Mouse (Mus musculus) layer of hippocampus, adult 2 months (tissue): ENCODE measurements around the gene Wnt10b. TPM values are rescaled to one million over a fixed set of nuclear protein-coding genes. Genes with fewer than 3 reads are reported as not detected.

Experiments
- DNase-seq, 2 experiments: peaks; one replicate each; pipeline ENCODE4 v3.0.0; 2022; ENCODE audit warnings: low spot score in 2 of 2
- H3K27ac ChIP-seq: fragments of 200-600 bp; 2 replicates; pipeline ENCODE4 v1.8.1; 2022
- H3K4me3 ChIP-seq: fragments of 200-600 bp; 2 replicates; pipeline ENCODE4 v1.8.1; 2022; ENCODE audit warnings: mild to moderate bottlenecking
- CTCF ChIP-seq: fragments of 200-600 bp; conservative IDR thresholded peaks from 2 replicates; pipeline ENCODE4 v1.8.1; 2022; ENCODE audit warnings: antibody characterized with exemption, mild to moderate bottlenecking, moderate library complexity
- total RNA-seq, 2 experiments: library from RNA; stranded (reverse); gene quantifications; 2 replicates each; pipeline ENCODE4 v1.2.3; 2021

The Wnt10b gene
- total RNA-seq, 2 experiments from 2014 or later: 0.15 to 0.38 TPM

DNA sequence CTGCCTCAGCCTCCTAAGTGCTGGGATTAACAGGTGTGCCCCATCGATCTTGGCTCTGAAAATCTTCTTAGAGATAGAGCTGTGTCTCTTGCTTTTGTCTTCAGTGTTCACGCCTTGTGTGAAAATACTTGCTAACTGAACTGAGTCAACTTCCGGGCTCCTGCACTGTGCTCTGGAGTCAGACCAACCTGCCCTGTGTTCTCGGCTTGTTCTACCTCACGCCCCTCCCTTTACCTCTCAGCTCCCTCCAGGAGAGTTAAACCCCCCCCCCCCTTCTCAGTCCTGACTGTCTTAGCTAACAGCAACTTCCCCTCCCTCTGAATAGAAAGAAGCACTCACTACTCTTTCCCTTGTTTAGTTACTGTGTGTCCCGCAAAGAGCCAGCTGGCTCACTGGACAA, 47.2 kb downstream of the Wnt10b start:
- DNase-seq: no peak
- no peak overlapping the region for H3K27ac ChIP-seq
- no peak for TF ChIP-seq CTCF
- no peak overlapping the region for H3K4me3 ChIP-seq

DNA sequence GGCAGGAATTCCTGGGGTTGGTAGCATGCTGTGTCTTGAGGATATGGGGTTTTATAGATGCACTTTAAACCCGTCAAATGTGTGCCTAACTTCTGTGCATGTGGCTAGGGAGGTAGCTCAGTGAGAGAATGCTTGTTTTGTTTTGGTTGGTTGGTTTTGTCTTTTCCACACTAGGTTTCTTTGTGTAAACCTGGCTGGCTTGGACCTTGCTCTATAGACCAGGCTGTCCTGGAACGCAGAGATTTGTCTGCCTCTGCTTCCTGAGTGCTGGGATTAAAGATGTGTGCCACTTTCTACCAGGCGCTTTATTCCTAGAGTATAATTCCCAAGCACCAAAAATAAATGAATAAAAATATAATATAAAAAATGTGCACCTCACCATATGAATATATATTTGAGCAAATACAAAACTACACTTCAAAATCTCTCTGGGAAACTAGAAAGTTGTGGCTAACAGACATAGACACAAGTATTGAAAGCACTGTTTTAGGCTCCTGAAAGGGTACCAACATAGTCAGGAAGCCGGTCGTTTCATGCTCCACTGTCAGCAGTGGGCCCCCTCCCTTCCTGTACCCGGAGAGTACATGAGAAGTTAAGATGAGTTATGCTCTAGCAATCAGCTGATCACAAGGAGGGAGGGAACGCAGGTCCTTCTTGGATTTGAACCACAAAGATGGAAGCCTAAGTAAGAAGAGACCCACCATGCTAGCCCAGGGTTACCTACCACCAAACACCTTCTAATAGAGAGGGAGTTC, 48.0 kb downstream of the Wnt10b start:
- Histone ChIP-seq H3K4me3 (no peak overlapping the region), H3K27ac (no peak overlapping the region)
- no peak for TF ChIP-seq CTCF
- no peak for DNase-seq

DNA sequence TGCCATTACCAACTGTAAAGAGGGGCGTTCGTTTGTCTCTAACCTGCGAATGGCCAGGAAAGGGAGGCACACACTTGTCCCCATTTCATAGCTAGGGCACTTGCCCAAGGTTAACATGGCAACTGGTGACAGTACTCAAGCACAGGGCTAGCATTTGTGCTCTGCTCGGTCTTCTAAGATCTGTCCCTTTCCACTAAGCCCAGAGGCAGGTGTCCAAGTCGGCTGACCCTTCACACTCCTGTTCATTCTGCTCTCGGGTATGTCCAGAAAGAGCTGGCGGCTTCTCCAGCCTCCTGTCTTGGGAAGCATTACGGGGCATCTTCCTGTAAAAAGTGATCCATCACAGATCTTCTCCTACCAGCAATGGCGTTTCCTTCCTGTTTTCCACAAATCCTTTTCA, 49.6 kb downstream of the Wnt10b start:
- TF ChIP-seq CTCF: no peak
- DNase-seq: no peak
- Histone ChIP-seq H3K4me3 (peak overlapping the region; percentile 60), H3K27ac (no peak overlapping the region)

DNA sequence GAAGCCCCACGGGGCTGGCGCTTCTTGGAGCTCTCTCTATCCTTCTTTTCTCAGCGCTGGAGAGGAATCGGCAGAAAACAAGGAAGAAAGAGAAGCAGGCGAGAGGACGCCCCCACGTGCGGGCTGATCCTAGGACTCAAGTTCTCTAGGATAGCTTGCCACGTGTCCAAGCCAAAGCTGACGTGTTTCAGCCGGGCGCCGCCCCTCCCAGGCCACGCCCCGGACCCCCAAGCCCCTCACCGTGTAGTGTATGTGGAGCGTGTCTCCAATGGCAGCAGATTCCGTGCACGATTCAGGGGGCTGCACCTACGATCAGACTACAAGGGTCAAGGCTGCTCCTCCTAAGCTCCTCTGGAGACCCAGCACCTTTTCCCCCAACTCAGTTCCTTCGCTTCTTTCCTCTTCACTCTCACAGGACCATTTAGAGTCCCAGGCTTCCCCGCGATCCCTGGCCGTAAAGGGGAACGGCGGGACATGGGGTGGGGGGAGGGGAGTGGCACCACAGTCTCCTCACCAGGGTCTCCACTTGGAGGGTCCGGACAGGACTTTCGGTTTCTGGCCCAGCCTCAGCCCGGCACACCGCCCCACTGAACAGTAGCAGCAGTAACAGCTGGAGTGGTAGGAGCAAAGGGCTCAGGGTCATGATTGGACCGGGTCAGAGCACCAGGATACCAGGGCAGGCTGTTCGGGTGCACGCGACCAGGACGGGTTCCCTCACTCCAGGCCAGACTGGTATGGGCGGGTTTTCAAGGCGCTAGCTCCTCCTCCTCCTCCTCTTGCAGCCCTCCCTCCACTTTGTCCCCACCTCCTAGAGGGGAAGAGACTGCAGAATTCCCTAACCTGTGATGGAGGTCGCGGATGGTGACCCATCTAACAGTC, 50.3 kb downstream of the Wnt10b start, which contains the start of gene Fkbp11:
TSS of gene Fkbp11 (minus strand) at position 756 of the 879 bp plus-strand sequence.
- DNase-seq: no peak
- H3K27ac ChIP-seq: no peak within 1 kb of the TSS
- no peak for TF ChIP-seq CTCF
- peak within 1 kb of the TSS; percentile 60 for H3K4me3 ChIP-seq

DNA sequence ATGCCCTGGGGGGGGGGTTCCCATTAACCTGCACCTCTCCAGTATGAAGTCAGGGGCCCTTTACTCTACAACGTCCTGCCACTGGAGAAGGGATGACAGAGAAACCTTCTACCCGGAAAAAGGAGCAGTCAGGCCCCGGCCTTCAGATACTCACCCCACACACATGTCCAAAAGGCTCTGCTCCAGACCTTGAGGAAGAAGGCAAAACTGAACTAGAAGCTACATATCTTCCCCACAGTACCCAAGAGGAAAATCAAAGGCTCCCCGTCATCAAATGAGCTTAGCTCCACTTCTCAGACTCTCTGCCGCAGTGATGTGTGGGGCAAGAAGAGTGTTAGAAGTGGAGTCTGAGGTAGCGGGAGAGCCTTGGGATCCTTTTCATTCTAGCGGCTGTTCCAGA, 51.2 kb downstream of the Wnt10b start:
- no peak for DNase-seq
- no peak overlapping the region for H3K4me3 ChIP-seq
- TF ChIP-seq CTCF: no peak
- H3K27ac ChIP-seq: no peak overlapping the region

DNA sequence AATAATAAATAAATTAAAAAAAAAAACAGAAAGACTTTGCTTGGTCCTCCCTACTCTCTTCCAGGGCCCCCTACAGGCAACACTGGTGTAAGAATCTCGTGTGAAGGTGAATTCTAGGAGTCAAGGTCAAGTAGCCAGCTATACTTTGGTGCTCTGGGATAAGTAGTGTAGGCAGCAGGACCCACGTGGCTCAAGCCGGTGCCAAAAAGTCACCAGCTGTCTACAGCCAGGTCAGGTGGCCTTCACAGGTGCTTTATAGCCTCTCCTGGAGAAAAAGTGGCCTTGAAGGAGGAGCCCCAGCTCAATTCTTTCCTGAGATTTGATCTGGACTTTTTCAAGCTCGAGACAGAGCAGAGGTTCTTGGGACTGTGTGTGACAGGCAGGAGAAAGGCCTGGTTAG, 51.9 kb downstream of the Wnt10b start:
- H3K4me3 ChIP-seq: no peak overlapping the region
- DNase-seq: no peak
- TF ChIP-seq CTCF: peak; percentile 22; the same call in 1 of the 2 replicates
- no peak overlapping the region for H3K27ac ChIP-seq

DNA sequence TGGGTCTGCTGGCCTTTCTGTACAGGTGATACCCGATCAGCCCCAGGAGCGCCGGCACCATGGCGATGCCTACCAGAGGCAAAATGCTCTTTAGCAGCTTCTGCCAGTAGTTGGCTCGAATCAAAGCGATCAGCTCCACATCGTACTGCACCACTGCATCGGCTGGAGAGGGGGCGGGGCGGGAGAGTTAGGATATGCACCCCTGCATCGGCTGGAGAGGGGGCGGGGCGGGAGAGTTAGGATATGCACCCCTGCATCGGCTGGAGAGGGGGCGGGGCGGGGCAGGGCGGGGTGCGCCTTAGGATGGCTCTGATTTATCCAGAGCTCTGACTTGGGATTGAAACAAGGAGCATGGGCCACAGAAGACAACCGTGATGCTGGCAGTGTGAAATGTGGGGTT, 53.5 kb downstream of the Wnt10b start:
- Histone ChIP-seq H3K4me3 (no peak overlapping the region), H3K27ac (no peak overlapping the region)
- TF ChIP-seq CTCF: no peak
- no peak for DNase-seq

DNA sequence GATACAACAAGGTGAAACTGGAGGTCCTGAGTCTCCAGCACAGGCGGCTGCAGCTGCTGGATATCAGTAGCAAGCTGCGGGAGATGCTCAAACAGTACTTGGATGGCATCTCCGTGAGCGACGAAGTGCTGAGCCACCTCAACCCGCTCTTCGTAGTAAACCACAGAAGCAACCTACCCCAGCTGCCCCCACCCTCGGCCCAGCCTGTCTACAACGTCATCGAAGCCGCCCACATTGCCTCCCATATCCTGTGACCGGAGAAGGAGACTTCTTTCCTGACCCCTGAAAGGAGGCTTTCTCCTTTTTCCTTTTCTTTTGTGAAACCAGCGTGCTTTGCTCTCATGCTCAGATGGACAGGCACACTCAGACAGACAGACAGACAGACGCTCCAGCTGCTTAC, 55.1 kb downstream of the Wnt10b start:
- DNase-seq: no peak
- Histone ChIP-seq H3K4me3 (no peak overlapping the region), H3K27ac (no peak overlapping the region)
- no peak for TF ChIP-seq CTCF

DNA sequence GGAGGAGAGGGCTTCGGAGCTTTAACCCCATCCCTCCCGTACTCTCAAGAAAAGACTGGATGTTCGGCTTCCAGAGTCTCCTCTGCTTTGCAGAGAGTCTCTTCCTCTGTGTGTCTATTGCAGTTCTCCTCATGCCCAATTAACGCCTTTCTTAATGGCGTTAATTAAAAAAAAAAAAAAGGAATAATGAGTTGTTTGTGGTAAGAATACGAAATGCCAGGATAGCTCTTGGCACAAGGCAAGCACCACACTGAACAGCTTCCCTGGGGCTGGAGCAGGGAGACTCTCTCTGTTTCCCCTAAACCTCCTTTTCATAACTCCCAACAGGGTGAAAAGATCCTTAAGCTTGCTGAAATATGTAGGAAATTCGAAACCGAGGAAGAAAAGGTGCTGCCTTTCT, 55.8 kb downstream of the Wnt10b start:
- TF ChIP-seq CTCF: no peak
- Histone ChIP-seq H3K27ac (no peak overlapping the region), H3K4me3 (no peak overlapping the region)
- DNase-seq: no peak

Other genes starting within 250 kb of the Wnt10b start
- gene Kansl2, start 243.9 kb downstream of the Wnt10b start, total RNA-seq: 10 to 100 TPM; 62.2 to 62.5 TPM
- 10 to 100 TPM; 43.8 to 48.3 TPM for gene Ccnt1, start 207.2 kb downstream of the Wnt10b start, total RNA-seq
- not detected for gene 4930415O20Rik, start 207.1 kb downstream of the Wnt10b start, total RNA-seq
- gene Adcy6, start 168.1 kb downstream of the Wnt10b start, total RNA-seq: 10 to 100 TPM; 49.6 to 52.4 TPM
- 100 to 1,000 TPM; 207 to 212 TPM for gene Cacnb3, start 147.3 kb downstream of the Wnt10b start, total RNA-seq
- gene Ddx23, start 115.3 kb downstream of the Wnt10b start, total RNA-seq: 10 to 100 TPM; 79.7 to 87.4 TPM
- 1 to 10 TPM; 6.4 to 6.9 TPM for gene Rnd1, start 100.7 kb downstream of the Wnt10b start, total RNA-seq
- gene Ccdc65, start 69.9 kb downstream of the Wnt10b start, total RNA-seq: 1 to 10 TPM; 6.7 to 9.5 TPM
- 1 to 10 TPM in 1 of 2 experiments, under 1 TPM in 1; 0.66 to 1.3 TPM for gene Fkbp11, start 50.0 kb downstream of the Wnt10b start, total RNA-seq
- 100 to 1,000 TPM; 820 to 852 TPM for gene Arf3, start 14.9 kb downstream of the Wnt10b start, total RNA-seq
- gene Wnt1, start 11.7 kb upstream of the Wnt10b start, total RNA-seq: not detected
- 1,000 to 10,000 TPM; 1,636 to 1,683 TPM for gene Ddn, start 31.3 kb upstream of the Wnt10b start, total RNA-seq
- 10 to 100 TPM; 50.3 to 51.9 TPM for gene Prkag1, start 53.4 kb upstream of the Wnt10b start, total RNA-seq
- 100 to 1,000 TPM in 1 of 2 experiments, 10 to 100 TPM in 1; 89.3 to 106 TPM for gene Kmt2d, start 93.1 kb upstream of the Wnt10b start, total RNA-seq
- gene Rhebl1, start 116.4 kb upstream of the Wnt10b start, total RNA-seq: 1 to 10 TPM; 8.5 TPM
- gene Dhh, start 120.4 kb upstream of the Wnt10b start, total RNA-seq: under 1 TPM; 0.10 to 0.12 TPM
- gene Lmbr1l, start 140.1 kb upstream of the Wnt10b start, total RNA-seq: 10 to 100 TPM; 17.0 to 20.6 TPM
- 100 to 1,000 TPM; 466 to 491 TPM for gene Tuba1b, start 156.4 kb upstream of the Wnt10b start, total RNA-seq
- gene Gm49450, start 175.4 kb upstream of the Wnt10b start, total RNA-seq: not detected
- 100 to 1,000 TPM; 768 to 781 TPM for gene Tuba1a, start 175.6 kb upstream of the Wnt10b start, total RNA-seq